Mouse (Mus musculus) limb, embryonic 11.5 days (tissue): ENCODE results near the gene Map3k21. TPM values are rescaled to one million over a fixed set of nuclear protein-coding genes. Genes with fewer than 3 reads are reported as not detected.

ENCODE experiments used
- ATAC-seq: fragments of 200-750 bp; cut with Nextera tagmentation; 2 replicates; pipeline ENCODE4 v1.8.0; 2017; ENCODE audit warnings: low read depth; ENCODE audit not compliant: insufficient number of reproducible peaks, low FRiP score, low TSS enrichment
- DNase-seq: peaks from one replicate; pipeline ENCODE4 v3.0.0-alpha.2; 2015; ENCODE audit warnings: low spot score
- H3K27ac ChIP-seq: fragments of 300-500 bp; sonication (generic); replicated peaks from 2 replicates; pipeline ENCODE4 v1.5.1; 2014; ENCODE audit warnings: low read depth, mild to moderate bottlenecking, low read length
- H3K27me3 ChIP-seq: fragments of 300-500 bp; sonication (generic); 2 replicates; pipeline ENCODE4 v1.6.1; 2014; ENCODE audit warnings: mild to moderate bottlenecking, low read length, mixed read lengths; ENCODE audit not compliant: control insufficient read depth, insufficient read depth
- H3K36me3 ChIP-seq: fragments of 300-500 bp; sonication (generic); 2 replicates; pipeline ENCODE4 v1.6.1; 2014; ENCODE audit warnings: mild to moderate bottlenecking, low read length, moderate library complexity, mixed read lengths; ENCODE audit not compliant: control insufficient read depth, insufficient read depth
- H3K4me1 ChIP-seq: fragments of 300-500 bp; sonication (generic); 2 replicates; pipeline ENCODE4 v1.6.1; 2014; ENCODE audit warnings: low read length, mixed read lengths; ENCODE audit not compliant: control insufficient read depth, insufficient read depth
- H3K4me2 ChIP-seq: fragments of 300-500 bp; sonication (generic); 2 replicates; pipeline ENCODE4 v1.6.1; 2014; ENCODE audit warnings: low read depth, mild to moderate bottlenecking, moderate library complexity; ENCODE audit not compliant: severe bottlenecking
- H3K4me3 ChIP-seq: fragments of 300-500 bp; sonication (generic); 2 replicates; pipeline ENCODE4 v1.5.1; 2014; ENCODE audit warnings: low read depth, low read length
- H3K9ac ChIP-seq: fragments of 300-500 bp; sonication (generic); 2 replicates; pipeline ENCODE4 v1.6.1; 2014; ENCODE audit warnings: mild to moderate bottlenecking, low read length
- H3K9me3 ChIP-seq: fragments of 300-500 bp; sonication (generic); 2 replicates; pipeline ENCODE4 v1.6.1; 2016; ENCODE audit warnings: low read length; ENCODE audit not compliant: control insufficient read depth
- WGBS: fragments of 180-500 bp; shearing (Covaris S2); extraction: QIAGEN DNeasy Blood & Tissue Kit; methylation state at CpG from one replicate; pipeline ENCODE4 v1.1.7; 2014; 5-methylcytosine and 5-hydroxymethylcytosine counted together
- polyA plus RNA-seq: library from polyadenylated mRNA; unstranded; fragments of >200 nt; fragmentation: Nextera tagmentation; extraction: Ambion mirVana; gene quantifications from 2 replicates; pipeline ENCODE4 v1.2.1, GENCODE M21; 2014

Map3k21 gene
- polyA plus RNA-seq, 1 experiment from 2014 or later, result not detected

DNA sequence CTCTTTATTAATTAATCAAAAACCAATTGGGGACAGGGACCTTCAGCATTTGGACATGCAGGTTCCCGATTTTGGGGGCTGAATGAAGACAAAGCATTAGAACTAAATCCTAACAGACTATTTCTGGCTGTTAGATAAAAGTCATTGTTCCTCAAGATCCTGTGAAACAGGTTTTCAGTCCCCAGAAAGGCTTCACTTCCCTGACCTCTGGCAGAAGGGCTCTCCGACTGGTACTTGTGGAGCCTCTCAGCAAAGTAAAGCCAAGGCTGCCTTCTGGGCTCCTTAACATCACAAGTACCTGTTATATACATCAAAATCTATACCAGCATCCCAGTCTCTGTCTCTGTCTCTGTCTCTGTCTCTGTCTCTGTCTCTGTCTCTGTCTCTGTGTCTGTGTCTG lies 4.9 kb upstream of the Map3k21 start:
- H3K4me1 ChIP-seq, result peaks cover 2% of the 10 kb centered on the region; the same call in 1 of the 2 replicates
- WGBS, result 78% methylated on average over 2 of the region's 2 CpGs
- ATAC-seq, result no peak
- H3K9ac ChIP-seq, result no peak overlapping the region
- DNase-seq, result no peak
- H3K27ac ChIP-seq, result no peak overlapping the region
- peaks cover 17% of the 10 kb centered on the region for H3K27me3 ChIP-seq
- H3K4me3 ChIP-seq, result no peak overlapping the region
- no peak overlapping the region for H3K4me2 ChIP-seq
- no peaks in the 10 kb centered on the region for H3K9me3 ChIP-seq
- no peaks in the 10 kb centered on the region for H3K36me3 ChIP-seq

DNA sequence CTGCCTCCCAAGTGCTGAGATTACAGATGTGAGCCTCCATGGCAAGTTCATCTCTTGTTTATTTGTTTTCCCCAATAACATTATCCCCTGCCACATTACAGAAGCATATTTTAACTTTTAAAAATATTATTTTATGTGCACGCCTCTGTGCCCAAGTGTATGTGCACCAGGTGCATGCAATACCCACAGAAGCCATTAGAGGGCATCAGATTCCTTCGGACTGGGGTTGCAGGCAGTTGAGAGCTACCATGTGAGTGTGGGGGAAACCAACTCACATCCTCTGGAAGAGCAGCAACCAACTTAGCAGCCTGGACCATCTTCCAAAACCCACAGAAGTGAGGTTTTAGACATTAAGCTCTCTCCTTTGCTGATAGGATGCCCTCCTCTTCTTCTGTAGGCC lies 2.9 kb upstream of the Map3k21 start:
- peaks cover 36% of the 10 kb centered on the region for H3K27me3 ChIP-seq
- H3K4me3 ChIP-seq, result no peak overlapping the region
- no peaks in the 10 kb centered on the region for H3K36me3 ChIP-seq
- DNase-seq (no peak), ATAC-seq (no peak)
- H3K4me1 ChIP-seq, result peaks cover 11% of the 10 kb centered on the region
- H3K9me3 ChIP-seq, result no peaks in the 10 kb centered on the region
- no peak overlapping the region for H3K4me2 ChIP-seq
- no peak overlapping the region for H3K9ac ChIP-seq
- no peak overlapping the region for H3K27ac ChIP-seq
- WGBS, result 73% methylated on average over 2 of the region's 2 CpGs

DNA sequence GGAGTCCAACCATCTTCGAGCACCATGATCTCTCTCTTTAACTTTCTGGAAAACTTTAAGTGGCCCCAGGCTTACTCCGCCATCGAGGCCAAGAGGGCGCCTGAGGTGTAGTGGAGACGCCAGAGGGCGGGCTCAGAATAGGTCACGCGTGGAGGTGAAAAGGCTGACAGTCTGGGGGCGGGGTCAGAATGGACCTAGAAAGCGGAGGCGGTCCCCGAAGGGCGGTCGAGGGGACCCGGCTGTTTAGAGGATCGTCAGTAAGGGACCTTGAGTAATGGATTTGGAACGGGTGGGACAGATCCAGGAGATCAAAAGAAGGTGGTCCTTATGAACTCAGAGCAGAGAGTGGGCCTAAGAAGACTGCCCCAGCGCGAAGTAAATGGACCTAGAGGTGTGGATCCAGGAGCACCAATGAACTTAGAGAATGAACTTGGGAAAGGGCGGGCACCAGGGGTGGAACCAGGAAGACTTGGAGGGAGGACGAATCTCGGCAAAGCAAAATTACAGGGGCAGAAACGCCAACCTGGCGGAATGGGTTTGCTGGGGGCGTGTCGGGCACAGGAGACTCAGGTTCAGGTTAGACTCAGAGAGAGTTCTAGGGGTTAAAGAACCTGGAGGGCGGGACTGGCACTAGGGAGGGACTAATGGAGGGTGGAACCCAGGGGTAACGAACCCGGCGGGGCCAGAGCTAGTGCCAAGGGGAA lies 437 bp upstream of the Map3k21 start:
- ATAC-seq (0 out of 2 replicates have a peak, but pooled peaks have one; percentile 52), DNase-seq (peak; percentile 46)
- H3K9ac ChIP-seq, result no peak overlapping the region
- H3K27ac ChIP-seq, result no peak overlapping the region
- peak overlapping the region; percentile 49 for H3K4me3 ChIP-seq
- H3K9me3 ChIP-seq, result no peaks in the 10 kb centered on the region
- peak overlapping the region; percentile 98 for H3K4me2 ChIP-seq
- H3K36me3 ChIP-seq, result no peaks in the 10 kb centered on the region
- WGBS, result 4% methylated on average over 30 of the region's 30 CpGs
- H3K27me3 ChIP-seq, result peaks cover 46% of the 10 kb centered on the region
- peaks cover 11% of the 10 kb centered on the region for H3K4me1 ChIP-seq

DNA sequence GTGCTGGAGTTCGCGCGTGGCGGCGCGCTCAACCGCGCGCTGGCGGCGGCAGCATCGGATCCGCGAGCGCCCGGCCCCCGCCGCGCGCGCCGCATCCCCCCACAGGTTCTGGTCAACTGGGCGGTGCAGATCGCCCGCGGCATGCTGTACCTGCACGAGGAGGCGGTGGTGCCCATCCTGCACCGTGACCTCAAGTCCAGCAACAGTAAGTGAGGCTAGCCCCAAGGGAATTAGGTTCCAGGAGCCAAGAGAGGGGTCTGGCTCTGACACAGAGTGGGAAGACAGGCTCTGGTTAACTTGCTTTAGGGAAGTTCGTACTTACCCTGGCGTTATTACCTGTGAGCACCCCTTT lies 955 bp downstream of the Map3k21 start:
- ATAC-seq, result no peak
- Histone ChIP-seq H3K36me3 (no peaks in the 10 kb centered on the region), H3K9ac (peak overlapping the region; percentile 28; the same call in 1 of the 2 replicates), H3K27ac (no peak overlapping the region), H3K27me3 (peaks cover 48% of the 10 kb centered on the region), H3K4me1 (peaks cover 11% of the 10 kb centered on the region), H3K4me2 (peak overlapping the region; percentile 98), H3K4me3 (peak overlapping the region; percentile 49), H3K9me3 (no peaks in the 10 kb centered on the region)
- DNase-seq, result peak; percentile 30
- 3% methylated on average over 30 of the region's 31 CpGs for WGBS

DNA sequence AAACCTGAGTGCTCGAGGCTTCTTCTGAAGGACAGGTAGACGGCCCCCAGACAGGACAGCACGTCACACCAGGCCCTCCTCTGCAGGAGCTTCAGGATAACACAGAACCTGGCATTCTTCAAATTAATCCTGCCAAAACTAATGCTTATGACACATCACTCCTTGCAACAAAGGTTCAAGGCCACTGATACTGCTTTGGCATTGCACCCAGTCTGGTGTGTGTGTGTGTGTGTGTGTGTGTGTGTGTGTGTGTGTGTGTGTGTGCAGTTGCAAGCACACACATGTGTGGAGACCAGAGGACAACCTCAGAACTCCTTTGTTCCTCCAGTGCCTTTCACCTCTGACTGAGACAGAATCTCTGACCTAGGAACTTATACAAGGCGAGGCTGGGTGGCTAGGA lies 3.0 kb downstream of the Map3k21 start:
- H3K27ac ChIP-seq, result no peak overlapping the region
- no peak for DNase-seq
- no peaks in the 10 kb centered on the region for H3K9me3 ChIP-seq
- 84% methylated on average over 4 of the region's 4 CpGs for WGBS
- ATAC-seq, result no peak
- H3K36me3 ChIP-seq, result no peaks in the 10 kb centered on the region
- H3K4me1 ChIP-seq, result peaks cover 11% of the 10 kb centered on the region
- H3K4me2 ChIP-seq, result no peak overlapping the region
- H3K4me3 ChIP-seq, result no peak overlapping the region
- no peak overlapping the region for H3K9ac ChIP-seq
- peaks cover 48% of the 10 kb centered on the region for H3K27me3 ChIP-seq

DNA sequence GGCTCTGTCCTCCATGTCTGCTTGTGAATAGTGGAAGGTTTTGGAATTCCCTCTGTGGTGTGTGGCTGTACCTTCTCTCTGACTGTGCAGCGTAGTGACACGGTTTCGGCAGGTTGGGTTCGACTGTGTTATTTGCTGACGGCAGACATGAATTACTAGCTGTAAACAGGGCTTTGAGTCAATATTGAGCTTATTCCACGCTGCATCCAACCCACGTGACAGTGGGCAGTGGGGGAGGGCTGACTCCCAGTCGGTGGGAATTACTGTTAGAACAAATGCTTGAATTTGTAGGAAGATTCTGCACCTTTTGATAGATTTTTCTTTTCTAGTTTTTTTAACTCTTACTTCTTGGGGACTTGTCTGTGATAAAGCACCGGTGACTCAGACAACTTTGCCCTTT lies 4.1 kb downstream of the Map3k21 start:
- H3K9ac ChIP-seq, result no peak overlapping the region
- 77% methylated on average over 9 of the region's 9 CpGs for WGBS
- peaks cover 41% of the 10 kb centered on the region for H3K27me3 ChIP-seq
- no peak overlapping the region for H3K4me2 ChIP-seq
- H3K9me3 ChIP-seq, result no peaks in the 10 kb centered on the region
- H3K36me3 ChIP-seq, result no peaks in the 10 kb centered on the region
- no peak for DNase-seq
- H3K27ac ChIP-seq, result no peak overlapping the region
- ATAC-seq, result no peak
- H3K4me3 ChIP-seq, result no peak overlapping the region
- H3K4me1 ChIP-seq, result peaks cover 11% of the 10 kb centered on the region

DNA sequence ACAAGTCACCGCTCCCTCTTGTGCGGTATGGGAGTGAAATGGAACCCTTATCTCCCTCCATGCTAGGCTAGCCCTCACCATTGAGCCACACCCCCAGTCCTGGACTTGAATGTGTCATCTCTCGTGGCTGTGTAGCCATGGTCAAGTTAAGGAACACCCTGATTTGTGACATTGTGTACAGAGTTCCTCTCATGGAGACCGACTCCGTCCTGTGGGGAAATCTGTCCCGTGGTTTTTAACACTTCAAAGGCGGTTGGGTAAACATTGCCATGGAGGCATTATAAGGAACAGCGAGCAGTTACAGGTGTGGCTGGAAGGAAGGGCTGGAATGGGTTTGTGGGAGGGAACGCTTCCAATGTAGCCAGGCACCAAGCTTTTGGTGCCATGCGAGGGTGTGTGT lies 6.8 kb downstream of the Map3k21 start:
- H3K9ac ChIP-seq, result no peak overlapping the region
- H3K4me3 ChIP-seq, result no peak overlapping the region
- DNase-seq (no peak), ATAC-seq (no peak)
- H3K36me3 ChIP-seq, result no peaks in the 10 kb centered on the region
- H3K4me2 ChIP-seq, result no peak overlapping the region
- H3K27me3 ChIP-seq, result peaks cover 15% of the 10 kb centered on the region
- 71% methylated on average over 10 of the region's 10 CpGs for WGBS
- H3K27ac ChIP-seq, result no peak overlapping the region
- no peaks in the 10 kb centered on the region for H3K4me1 ChIP-seq
- no peaks in the 10 kb centered on the region for H3K9me3 ChIP-seq

DNA sequence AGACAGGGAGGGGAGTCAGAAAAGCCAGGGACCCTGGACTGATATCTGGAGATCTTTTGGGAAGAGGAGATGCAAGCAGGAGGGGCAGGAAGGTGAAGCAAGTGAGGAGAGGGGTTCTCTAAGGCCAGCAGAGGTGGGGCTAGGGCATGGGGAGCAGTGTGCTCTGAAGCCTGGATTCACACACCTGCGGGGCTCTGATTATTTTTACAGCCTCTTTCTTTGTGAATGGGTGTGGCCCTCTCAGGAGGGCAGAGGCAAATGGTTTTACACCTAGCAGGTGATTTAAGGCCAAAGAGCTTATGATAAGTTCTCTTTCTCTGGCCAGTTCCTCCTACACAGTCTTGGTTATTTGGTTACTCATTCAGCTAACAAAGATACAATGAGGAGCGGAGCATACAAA lies 8.5 kb downstream of the Map3k21 start:
- H3K4me3 ChIP-seq, result no peak overlapping the region
- no peak for ATAC-seq
- H3K27me3 ChIP-seq, result 0 out of 2 replicates have a peak, but pooled peaks cover 2% of the 10 kb centered on the region
- no peak overlapping the region for H3K9ac ChIP-seq
- no peaks in the 10 kb centered on the region for H3K9me3 ChIP-seq
- no peak overlapping the region for H3K27ac ChIP-seq
- H3K36me3 ChIP-seq, result no peaks in the 10 kb centered on the region
- no peak overlapping the region for H3K4me2 ChIP-seq
- no peaks in the 10 kb centered on the region for H3K4me1 ChIP-seq
- 68% methylated on average over 2 of the region's 2 CpGs for WGBS
- DNase-seq, result no peak

DNA sequence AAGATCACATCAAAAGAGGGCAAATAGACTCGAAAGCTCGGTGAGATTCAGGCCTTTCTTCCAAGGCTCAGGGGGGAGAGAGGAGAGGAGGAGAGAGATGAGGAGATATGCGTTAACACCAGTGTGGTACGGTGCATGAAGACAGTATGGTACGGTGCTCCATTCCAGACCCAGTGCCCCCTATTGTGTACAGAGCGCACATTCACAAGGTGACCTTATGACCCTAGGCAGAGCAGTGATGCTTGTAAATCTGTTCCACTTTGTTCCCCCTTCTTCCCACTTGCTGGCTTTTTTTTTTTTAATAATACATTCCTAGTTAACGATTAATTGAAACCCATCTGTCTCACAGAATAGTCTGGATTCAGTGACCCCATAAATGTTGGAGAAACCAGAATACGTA lies 9.3 kb downstream of the Map3k21 start:
- Histone ChIP-seq H3K9me3 (no peaks in the 10 kb centered on the region), H3K27me3 (0 out of 2 replicates have a peak, but pooled peaks cover 2% of the 10 kb centered on the region), H3K36me3 (no peaks in the 10 kb centered on the region), H3K4me2 (no peak overlapping the region), H3K4me1 (no peaks in the 10 kb centered on the region), H3K4me3 (no peak overlapping the region), H3K9ac (no peak overlapping the region), H3K27ac (no peak overlapping the region)
- DNase-seq, result no peak
- ATAC-seq, result no peak
- 57% methylated on average over 8 of the region's 8 CpGs for WGBS
